8 mouse cellular contexts compared by ENCODE assay signal in genomic region chr1:161875706-161876552, GRCm38 (mm10). TPM values are rescaled to one million over a fixed set of nuclear protein-coding genes. Genes with fewer than 3 reads are reported as not detected.
DNase-seq lines count a peak whose midpoint lies in the region; ATAC-seq and TF ChIP-seq lines count a peak whose summit lies in the region.

No protein-coding gene starts in this region.

- TF ChIP-seq EP300 in CH12.LX (IDR thresholded peaks at IDR 0.05; ENCODE audit: low read length) = peak; percentile 51; the same call in 1 of the 2 replicates

- peak overlapping the region; percentile 94 for H3K9ac ChIP-seq in heart, embryonic 11.5 days (ENCODE audit: low read depth, low read length)
- peak overlapping the region; percentile 62 for H3K9ac ChIP-seq in CH12.LX (ENCODE audit: insufficient read depth, low read depth)
- peak overlapping the region; percentile 68 for H3K9ac ChIP-seq in hindbrain, embryonic 15.5 days
- H3K9ac ChIP-seq in liver, embryonic 12.5 days = peak overlapping the region; percentile 98

- H3K79me2 ChIP-seq in CH12.LX (replicated peaks; ENCODE audit: control insufficient read depth, extremely low read depth, insufficient read depth, poor library complexity, severe bottlenecking) = peaks cover 32% of the 10 kb centered on the region

- peak in 1 of 2 experiments; percentile 43; a peak in 2 of 4 replicates for TF ChIP-seq CTCF in CH12.LX (conservative IDR thresholded peaks at IDR 0.05 in 1 of 2, IDR thresholded peaks at IDR 0.05 in 1 of 2; ENCODE audit: low read depth in 2 of 2, low read length in 2 of 2)
- TF ChIP-seq CTCF in cortical plate, adult 2 months (IDR thresholded peaks at IDR 0.05; ENCODE audit: extremely low read depth, insufficient read depth, low read length) = no peak

- peaks cover 11% of the 10 kb centered on the region for H3K4me1 ChIP-seq in heart, embryonic 11.5 days (ENCODE audit: control insufficient read depth, insufficient read depth, low read length)
- peaks cover 4 to 23% of the 10 kb centered on the region in 2 experiments for H3K4me1 ChIP-seq in CH12.LX (ENCODE audit: control insufficient read depth in 1 of 2, insufficient read depth in 2 of 2)
- peaks cover 2% of the 10 kb centered on the region; the same call in 1 of the 2 replicates for H3K4me1 ChIP-seq in cortical plate, adult 2 months (ENCODE audit: control insufficient read depth, insufficient read depth, low read length)
- peaks cover 29% of the 10 kb centered on the region for H3K4me1 ChIP-seq in hindbrain, embryonic 15.5 days (replicated peaks)
- peaks cover 31% of the 10 kb centered on the region for H3K4me1 ChIP-seq in liver, embryonic 12.5 days

- TF ChIP-seq RAD21 in CH12.LX (IDR thresholded peaks at IDR 0.05; ENCODE audit: low read depth, low read length) = peak; percentile 18

- no peak for DNase-seq in heart, adult 11 months
- DNase-seq in CH12.LX (ENCODE audit: extremely low read depth) = peak; percentile 49
- DNase-seq in gastrocnemius, postnatal 36 days = no peak

- intact Hi-C loops in gastrocnemius, postnatal 36 days (cut with DNase I) = loop anchor here (5.0 kb wide), 1 partner anchor 91 kb away; the partner anchor contains the start of gene Pigc

- peak; percentile 36 for ATAC-seq in heart, embryonic 11.5 days (replicated peaks; ENCODE audit: insufficient number of reproducible peaks, low FRiP score, low TSS enrichment)
- no peak; the same call in 1 of the 2 replicates for ATAC-seq in hindbrain, embryonic 15.5 days (ENCODE audit: low FRiP score, low read depth)
- peak; percentile 8 for ATAC-seq in liver, embryonic 12.5 days
- peak; percentile 35 for ATAC-seq in monocyte, adult 5-6 weeks (replicated peaks; ENCODE audit: insufficient number of reproducible peaks, low FRiP score, low TSS enrichment, poor library complexity, severe bottlenecking)

- H3K27me3 ChIP-seq in heart, embryonic 11.5 days (ENCODE audit: control insufficient read depth, insufficient read depth, low read length) = no peaks in the 10 kb centered on the region
- no peaks in the 10 kb centered on the region for H3K27me3 ChIP-seq in CH12.LX (replicated peaks)
- no peaks in the 10 kb centered on the region for H3K27me3 ChIP-seq in hindbrain, embryonic 15.5 days
- H3K27me3 ChIP-seq in liver, embryonic 12.5 days (replicated peaks) = no peaks in the 10 kb centered on the region

- in situ Hi-C loops in CH12.LX (cut with MboI; ENCODE audit: low pct_ligation_motif_present, low pct_unique_long_range_greater_than_20kb, low sequenced_read_pairs) = no loop called here

- peak overlapping the region; percentile 76 for H3K4me2 ChIP-seq in heart, embryonic 11.5 days
- H3K4me2 ChIP-seq in CH12.LX (ENCODE audit: insufficient read depth, low read depth, poor library complexity, severe bottlenecking) = peak overlapping the region; percentile 62; the same call in 1 of the 2 replicates
- H3K4me2 ChIP-seq in hindbrain, embryonic 15.5 days = peak overlapping the region; percentile 95
- peak overlapping the region; percentile 73 for H3K4me2 ChIP-seq in liver, embryonic 12.5 days

- WGBS in heart, embryonic 11.5 days (ENCODE audit: insufficient replicate concordance) = under 1% methylated on average over 34 of the region's 34 CpGs
- WGBS in hindbrain, embryonic 15.5 days = under 1% methylated on average over 34 of the region's 34 CpGs
- 1% methylated on average over 34 of the region's 34 CpGs for WGBS in liver, embryonic 12.5 days (ENCODE audit: insufficient replicate concordance)

- H3K27ac ChIP-seq in heart, embryonic 11.5 days (ENCODE audit: low read depth, low read length) = peak overlapping the region; percentile 98
- H3K27ac ChIP-seq in CH12.LX (ENCODE audit: insufficient read depth, low read depth) = peak overlapping the region; percentile 90
- peak overlapping the region; percentile 72; the same call in 1 of the 2 replicates for H3K27ac ChIP-seq in cortical plate, adult 2 months (ENCODE audit: insufficient read depth, low read length)
- H3K27ac ChIP-seq in hindbrain, embryonic 15.5 days (replicated peaks) = peak overlapping the region; percentile 93
- peak overlapping the region; percentile 100 for H3K27ac ChIP-seq in liver, embryonic 12.5 days

- no peaks in the 10 kb centered on the region for H3K9me3 ChIP-seq in heart, embryonic 11.5 days (replicated peaks; ENCODE audit: control insufficient read depth, low read length)
- H3K9me3 ChIP-seq in CH12.LX (replicated peaks; ENCODE audit: low read length) = no peaks in the 10 kb centered on the region
- H3K9me3 ChIP-seq in hindbrain, embryonic 15.5 days = no peaks in the 10 kb centered on the region
- no peaks in the 10 kb centered on the region for H3K9me3 ChIP-seq in liver, embryonic 12.5 days (replicated peaks)

- dilution Hi-C loops in CH12.LX (cut with MboI; ENCODE audit: extremely low pct_ligation_motif_present, extremely low pct_unique_long_range_greater_than_20kb, low sequenced_read_pairs) = no loop called here

- no peak for TF ChIP-seq POLR2A in CH12.LX (IDR thresholded peaks at IDR 0.05; ENCODE audit: low read depth, low read length)
- no peak for TF ChIP-seq POLR2A in cortical plate, adult 2 months (IDR thresholded peaks at IDR 0.05; ENCODE audit: extremely low read depth, insufficient read depth, low read length)

- H3K36me3 ChIP-seq in heart, embryonic 11.5 days (ENCODE audit: control insufficient read depth, insufficient read depth, low read length) = no peaks in the 10 kb centered on the region
- peaks cover 0 to 6% of the 10 kb centered on the region in 2 experiments for H3K36me3 ChIP-seq in CH12.LX (replicated peaks in 1 of 2; ENCODE audit: control insufficient read depth in 1 of 2, insufficient read depth in 1 of 2, low read length in 1 of 2)
- no peaks in the 10 kb centered on the region for H3K36me3 ChIP-seq in hindbrain, embryonic 15.5 days
- 0 out of 2 replicates have a peak, but pooled peaks cover 3% of the 10 kb centered on the region for H3K36me3 ChIP-seq in liver, embryonic 12.5 days

- H3K4me3 ChIP-seq in heart, embryonic 11.5 days (ENCODE audit: low read depth, low read length) = peak overlapping the region; percentile 88
- H3K4me3 ChIP-seq in CH12.LX (replicated peaks in 1 of 3; ENCODE audit: low read depth in 2 of 3, low read length in 2 of 3, poor library complexity in 1 of 3) = peak overlapping the region; percentile 94 to 98 (median 97)
- H3K4me3 ChIP-seq in cortical plate, adult 2 months (ENCODE audit: insufficient read depth, low read length) = peak overlapping the region; percentile 55
- peak overlapping the region; percentile 72 for H3K4me3 ChIP-seq in hindbrain, embryonic 15.5 days
- H3K4me3 ChIP-seq in liver, embryonic 12.5 days = peak overlapping the region; percentile 96

TF ChIP-seq in CH12.LX, 34 proteins besides CTCF, POLR2A, EP300 and RAD21:
- peak; percentile 64 for TF ChIP-seq MAX (IDR thresholded peaks at IDR 0.05; ENCODE audit: low read length)
- peak; percentile 99 for TF ChIP-seq BHLHE40 (IDR thresholded peaks at IDR 0.05; ENCODE audit: low read depth, low read length)
- TF ChIP-seq IRF4 (IDR thresholded peaks at IDR 0.05; ENCODE audit: low read depth, low read length) = peak; percentile 63; the same call in 1 of the 2 replicates
- 0 out of 2 replicates have a peak, but pooled peaks have one; percentile 16 for TF ChIP-seq MYC (IDR thresholded peaks at IDR 0.05; ENCODE audit: low read depth, low read length)
- peak; percentile 80 for TF ChIP-seq ETS1 (conservative IDR thresholded peaks at IDR 0.05; ENCODE audit: low read depth, low read length)
- TF ChIP-seq MXI1 (IDR thresholded peaks at IDR 0.05; ENCODE audit: low read depth, low read length) = peak; percentile 60
- 0 out of 2 replicates have a peak, but pooled peaks have one; percentile 5 for TF ChIP-seq MAZ (IDR thresholded peaks at IDR 0.05; ENCODE audit: low read depth, low read length)
- TF ChIP-seq JUND (conservative IDR thresholded peaks at IDR 0.05; ENCODE audit: low read depth, low read length) = no peak
- TF ChIP-seq PAX5 (IDR thresholded peaks at IDR 0.05; ENCODE audit: low read length) = no peak
- TF ChIP-seq MAFK (IDR thresholded peaks at IDR 0.05; ENCODE audit: insufficient replicate concordance, low read length) = peak; percentile 9; the same call in 1 of the 2 replicates
- no peak for TF ChIP-seq POLR2AphosphoS2 (IDR thresholded peaks at IDR 0.05; ENCODE audit: low read depth, low read length)
- peak; percentile 35 for TF ChIP-seq SMC3 (IDR thresholded peaks at IDR 0.05; ENCODE audit: low read depth, low read length)
- TF ChIP-seq E2F4 (IDR thresholded peaks at IDR 0.05; ENCODE audit: insufficient replicate concordance, low read depth, low read length) = no peak
- TF ChIP-seq SIN3A (IDR thresholded peaks at IDR 0.05; ENCODE audit: low read length) = peak; percentile 80
- TF ChIP-seq NELFE (IDR thresholded peaks at IDR 0.05; ENCODE audit: low read depth, low read length) = no peak
TF ChIP-seq in CH12.LX: peak in this region for 10.

RNA-seq across cellular contexts. Expression of gene Suco, which starts 0.6 kb away (rescaled TPM):
- polyA plus RNA-seq in heart, embryonic 11.5 days (2014; fragmentation: Nextera tagmentation; extraction: Ambion mirVana) = 21.6 and 26.7 TPM in 2 replicates
- total RNA-seq in CH12.LX (2012; rRNA removed) (21.8 and 22.1 TPM in 2 replicates), CH12.LX (2014; rRNA removed) (32.0 and 36.1 TPM in 2 replicates)
- polyA plus RNA-seq in CH12.LX (2012; ENCODE audit: insufficient read length, low read depth) = 39.0 and 41.9 TPM in 2 replicates
- polyA plus RNA-seq in cortical plate, adult 2 months (2012; rRNA removed) = 13.3 and 14.7 TPM in 2 replicates
- polyA plus RNA-seq in hindbrain, embryonic 15.5 days (2015; fragmentation: Nextera tagmentation; extraction: Ambion mirVana) = 15.1 and 19.5 TPM in 2 replicates
- 13.3 and 16.3 TPM in 2 replicates for polyA plus RNA-seq in liver, embryonic 12.5 days (2016; fragmentation: Nextera tagmentation; extraction: Ambion mirVana)
- 123 to 163 TPM (median 160 TPM) in 3 replicates for total RNA-seq in monocyte, adult 5-6 weeks (2017)
- total RNA-seq in gastrocnemius, postnatal 36 days (2021) = 10 to 100 TPM in 1 of 2 experiments, 1 to 10 TPM in 1; 8.5 to 16.2 TPM
